Mouse (Mus musculus): Measurements from ENCODE around the gene Henmt1. TPM values are rescaled to one million over a fixed set of nuclear protein-coding genes. Genes with fewer than 3 reads are reported as not detected.

The Henmt1 gene
- polyA plus RNA-seq, 3 experiments from 2014 or later, result 0.60 TPM; not detected in 2

- no peak for ATAC-seq
These were observed 1.3 kb downstream of the Henmt1 start for GRCm38 (mm10) chr3:108940996-108941395.

DNA sequence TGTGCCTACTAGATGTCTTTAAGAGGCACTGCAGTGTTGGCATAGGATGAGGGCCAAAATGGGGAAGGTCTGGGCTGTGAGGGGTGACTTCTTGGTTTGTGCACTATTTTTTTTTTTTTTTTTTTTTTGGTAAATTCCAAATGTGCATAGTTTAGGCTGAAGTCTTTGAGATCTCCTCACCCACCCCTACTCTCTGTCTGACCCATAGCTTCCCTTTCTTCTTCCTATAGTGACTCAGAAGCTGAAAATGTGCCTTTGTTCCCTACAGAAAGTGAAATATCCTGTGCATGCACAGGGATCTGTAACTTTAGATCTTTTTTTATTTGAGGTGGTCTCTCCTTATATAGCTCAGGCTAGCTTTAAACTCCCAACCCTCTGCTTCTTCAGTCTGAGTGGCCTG is 18.3 kb downstream of the Henmt1 start:
- ATAC-seq, result no peak

GRCm38 (mm10) chr3:108959680-108960295 is 20.1 kb downstream of the Henmt1 start:
- no peak for ATAC-seq

GRCm38 (mm10) chr3:108961226-108961625 is 21.6 kb downstream of the Henmt1 start:
- ATAC-seq, result no peak

- no peak for ATAC-seq
These were observed 22.0 kb downstream of the Henmt1 start for GRCm38 (mm10) chr3:108961655-108962054.

GRCm38 (mm10) chr3:108963278-108963677 is 23.6 kb downstream of the Henmt1 start:
- ATAC-seq, result no peak

- no peak for ATAC-seq
These were observed 24.1 kb downstream of the Henmt1 start for GRCm38 (mm10) chr3:108963776-108964175.

- ATAC-seq, result no peak
These were observed 24.8 kb downstream of the Henmt1 start for GRCm38 (mm10) chr3:108964361-108965044.

GRCm38 (mm10) chr3:108966051-108966450 is 26.4 kb downstream of the Henmt1 start:
- ATAC-seq, result no peak

DNA sequence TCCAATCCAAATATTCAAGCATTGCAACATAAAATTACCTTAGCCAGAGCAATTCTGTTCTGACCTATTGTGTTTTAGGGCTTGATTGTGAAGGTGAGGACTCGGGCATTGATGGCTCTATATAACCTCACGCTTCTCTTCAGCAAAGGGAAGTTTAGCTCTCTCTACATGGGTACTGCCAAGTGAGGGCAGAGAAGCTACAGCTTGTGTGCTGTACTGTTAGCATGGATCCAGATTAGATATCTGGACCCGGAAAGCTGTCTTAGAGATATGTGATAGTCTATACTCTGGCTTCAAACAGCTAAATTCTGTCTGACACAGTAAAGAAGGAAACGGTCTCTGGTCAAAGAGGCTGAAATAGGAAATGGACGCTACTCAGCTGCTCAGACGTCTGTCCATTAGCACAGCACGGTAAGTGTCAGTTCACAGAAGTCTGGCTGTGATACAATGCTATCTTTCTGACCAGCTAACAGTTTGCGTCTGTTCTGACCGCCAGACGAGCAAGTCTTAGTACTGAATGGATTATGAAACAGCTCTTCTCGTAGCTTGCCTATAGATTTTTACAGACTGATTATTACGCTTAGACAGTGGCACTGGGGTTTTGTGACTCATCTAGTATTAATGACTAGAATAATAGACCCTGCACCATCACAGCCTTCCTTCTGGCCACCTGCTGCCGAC is 34.4 kb downstream of the Henmt1 start:
- ATAC-seq, result no peak

- peak; percentile 68 for ATAC-seq
These were observed 35.3 kb downstream of the Henmt1 start for GRCm38 (mm10) chr3:108974920-108975485.

GRCm38 (mm10) chr3:108977340-108978030 is 37.8 kb downstream of the Henmt1 start:
- ATAC-seq, result no peak

DNA sequence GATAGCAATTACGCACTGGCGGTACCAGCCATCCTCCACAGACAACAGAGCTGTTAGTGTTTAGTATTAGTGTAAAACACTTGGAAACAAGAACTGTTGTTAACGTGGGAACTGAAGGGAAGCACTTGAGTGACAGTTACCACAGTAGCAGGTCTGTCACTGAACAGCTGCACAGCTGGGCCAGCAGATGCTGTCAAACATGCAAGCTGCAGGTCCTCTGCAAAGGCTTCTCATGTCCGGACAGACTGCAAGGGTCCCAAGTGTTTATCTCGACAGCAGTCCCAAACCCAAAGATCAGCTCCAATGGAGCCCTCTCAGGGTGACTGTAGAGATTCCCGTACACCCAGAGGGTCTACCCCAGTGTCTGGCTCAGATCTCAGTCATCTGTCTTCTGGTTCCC is 42.3 kb downstream of the Henmt1 start:
- no peak for ATAC-seq

- ATAC-seq, result no peak
These were observed 44.3 kb downstream of the Henmt1 start for GRCm38 (mm10) chr3:108983989-108984388.

- no peak for ATAC-seq
These were observed 46.9 kb downstream of the Henmt1 start for GRCm38 (mm10) chr3:108986534-108986933.

DNA sequence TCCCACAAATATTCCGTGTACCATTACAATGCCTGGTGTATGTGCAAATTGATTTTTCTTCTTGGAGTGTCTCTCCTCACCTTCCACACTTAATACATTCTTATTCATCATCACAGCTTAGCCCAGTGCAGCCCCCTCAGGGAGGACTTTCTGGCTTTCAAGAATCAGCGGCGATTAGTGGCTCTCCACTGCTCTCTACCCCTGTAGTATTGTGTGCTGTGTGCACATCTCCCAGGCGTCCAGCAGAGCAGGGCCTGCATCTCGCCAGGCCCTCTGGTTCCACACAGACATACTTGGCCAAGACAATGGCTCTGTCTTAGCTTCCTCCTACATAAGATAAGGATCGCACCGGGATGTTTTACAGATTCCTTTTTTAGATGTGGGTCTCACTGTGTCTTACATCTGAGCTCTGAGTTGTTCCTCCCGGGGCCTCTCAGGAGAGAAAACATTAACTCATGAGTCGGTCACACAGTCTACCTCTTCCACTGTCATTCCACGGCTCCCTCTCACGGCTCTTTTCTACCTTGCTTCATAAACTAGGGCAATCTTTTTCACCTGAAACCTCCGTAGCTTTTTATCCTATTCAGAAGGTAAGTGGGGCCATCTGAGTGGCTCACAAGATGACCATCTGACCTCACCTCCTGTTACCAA is 47.5 kb downstream of the Henmt1 start:
- no peak for ATAC-seq

DNA sequence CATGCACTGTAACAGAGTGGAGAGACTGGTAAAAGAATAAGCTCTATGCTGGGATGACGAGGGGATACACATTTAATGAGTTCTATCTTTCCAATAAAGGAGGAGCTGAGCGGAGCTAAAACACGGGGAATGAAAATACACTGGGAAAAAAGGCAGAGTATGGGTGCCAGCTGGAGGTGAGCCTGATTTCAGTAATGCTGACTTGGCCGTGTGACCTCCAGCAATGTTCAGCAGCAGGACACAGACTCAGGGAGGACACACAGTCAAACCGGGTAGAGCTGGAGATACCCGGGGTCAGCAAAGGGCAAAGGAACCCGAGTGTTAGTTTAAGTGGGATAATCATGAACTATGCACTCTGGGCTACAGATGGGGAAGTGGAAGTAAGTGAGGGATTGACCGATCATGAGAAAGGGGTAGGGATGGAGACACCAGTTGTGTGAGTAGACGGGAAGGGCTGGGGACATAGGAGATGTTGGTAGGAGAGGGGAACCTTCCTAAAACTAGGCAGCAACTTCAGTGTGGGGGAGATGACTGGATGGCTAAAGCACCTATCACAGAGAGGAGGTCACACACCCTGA is 50.4 kb downstream of the Henmt1 start:
- ATAC-seq, result no peak

GRCm38 (mm10) chr3:108994477-108994876 is 54.8 kb downstream of the Henmt1 start:
- no peak for ATAC-seq

DNA sequence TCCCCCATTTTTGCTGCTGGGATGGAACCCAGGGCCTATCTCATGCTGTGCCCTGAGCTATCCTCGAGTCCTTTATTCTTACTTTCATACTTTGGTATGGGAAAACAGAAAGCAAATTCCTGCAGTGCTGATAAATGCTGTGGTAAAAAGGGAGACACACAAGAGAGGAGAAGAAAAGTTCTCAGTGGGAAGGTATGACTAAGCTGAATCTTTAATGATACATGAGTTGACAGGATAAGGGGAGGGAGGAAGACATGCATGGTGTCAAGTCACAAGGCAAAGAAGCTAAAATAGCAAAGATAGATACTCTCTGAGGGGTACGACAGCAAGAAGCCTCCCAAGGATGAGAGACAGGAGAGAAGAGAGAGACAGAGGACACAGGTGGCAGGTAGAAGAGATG is 55.7 kb downstream of the Henmt1 start:
- no peak for ATAC-seq

DNA sequence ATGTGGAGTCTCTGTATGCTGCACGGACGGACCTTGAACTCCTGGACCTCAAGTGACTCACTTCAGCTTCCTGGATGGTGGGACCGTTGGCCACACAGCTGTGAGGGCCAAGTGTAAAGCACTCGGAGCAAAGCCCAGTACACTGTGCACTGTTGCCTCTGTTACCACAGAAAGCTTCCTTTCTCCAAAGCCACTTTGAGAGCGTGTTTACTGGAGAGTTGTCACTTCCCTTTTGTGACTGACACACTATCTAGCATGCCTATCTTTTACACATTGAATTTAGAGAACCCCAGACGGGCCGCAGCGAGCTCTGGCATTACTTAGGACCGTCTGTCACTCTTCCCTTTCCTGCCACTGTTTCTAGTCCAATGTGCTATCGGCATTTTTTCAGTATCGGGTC is 57.6 kb downstream of the Henmt1 start:
- ATAC-seq, result no peak

DNA sequence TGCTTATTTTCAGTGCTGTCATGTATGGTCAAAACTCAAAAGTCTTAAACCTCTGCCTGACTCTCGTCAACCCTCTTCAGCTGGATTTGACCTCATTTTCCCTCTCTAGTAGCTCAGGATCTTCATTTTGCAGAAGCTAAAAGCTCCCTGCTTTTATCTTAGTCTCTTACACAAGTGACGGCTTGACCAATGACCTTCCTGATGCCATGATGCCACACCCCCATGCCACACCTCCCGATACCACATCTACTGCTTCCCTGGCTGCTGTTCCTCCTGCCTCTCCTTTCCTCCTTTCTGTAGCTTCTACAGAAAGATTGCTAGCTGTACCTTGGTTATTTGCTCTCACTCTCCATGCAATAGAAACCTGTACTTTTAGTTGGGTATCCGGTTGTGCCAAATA is 58.1 kb downstream of the Henmt1 start:
- no peak for ATAC-seq

DNA sequence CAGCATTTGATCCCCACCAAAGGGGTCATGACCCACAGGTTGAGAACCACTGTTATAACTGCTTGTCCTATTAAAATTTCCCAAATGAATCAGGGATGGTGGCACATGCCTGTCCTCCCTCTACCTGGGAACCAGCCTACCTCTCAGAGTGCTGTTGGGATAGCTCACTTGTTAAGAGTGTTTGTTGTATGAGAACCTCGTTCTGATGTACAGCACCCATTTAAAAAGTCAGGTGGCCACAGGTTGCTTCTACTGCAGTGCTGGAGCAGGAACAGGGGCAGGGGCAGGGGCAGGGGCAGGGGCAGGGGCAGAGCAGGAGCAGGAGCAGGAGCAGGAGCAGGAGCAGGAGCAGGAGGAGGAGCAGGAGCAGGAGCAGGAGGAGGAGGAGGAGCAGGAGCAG is 59.5 kb downstream of the Henmt1 start:
- ATAC-seq, result peak; percentile 54
